Mouse (Mus musculus) cerebellum, adult 8-10 months (tissue): Measurements from ENCODE around the gene Vegfb.
A peak's percentile ranks its signal among the peaks of the same experiment; 100 is the strongest.

Source experiments
- DNase-seq: peaks from one replicate; pipeline ENCODE4 v3.0.0; 2022

The Vegfb gene

DNA sequence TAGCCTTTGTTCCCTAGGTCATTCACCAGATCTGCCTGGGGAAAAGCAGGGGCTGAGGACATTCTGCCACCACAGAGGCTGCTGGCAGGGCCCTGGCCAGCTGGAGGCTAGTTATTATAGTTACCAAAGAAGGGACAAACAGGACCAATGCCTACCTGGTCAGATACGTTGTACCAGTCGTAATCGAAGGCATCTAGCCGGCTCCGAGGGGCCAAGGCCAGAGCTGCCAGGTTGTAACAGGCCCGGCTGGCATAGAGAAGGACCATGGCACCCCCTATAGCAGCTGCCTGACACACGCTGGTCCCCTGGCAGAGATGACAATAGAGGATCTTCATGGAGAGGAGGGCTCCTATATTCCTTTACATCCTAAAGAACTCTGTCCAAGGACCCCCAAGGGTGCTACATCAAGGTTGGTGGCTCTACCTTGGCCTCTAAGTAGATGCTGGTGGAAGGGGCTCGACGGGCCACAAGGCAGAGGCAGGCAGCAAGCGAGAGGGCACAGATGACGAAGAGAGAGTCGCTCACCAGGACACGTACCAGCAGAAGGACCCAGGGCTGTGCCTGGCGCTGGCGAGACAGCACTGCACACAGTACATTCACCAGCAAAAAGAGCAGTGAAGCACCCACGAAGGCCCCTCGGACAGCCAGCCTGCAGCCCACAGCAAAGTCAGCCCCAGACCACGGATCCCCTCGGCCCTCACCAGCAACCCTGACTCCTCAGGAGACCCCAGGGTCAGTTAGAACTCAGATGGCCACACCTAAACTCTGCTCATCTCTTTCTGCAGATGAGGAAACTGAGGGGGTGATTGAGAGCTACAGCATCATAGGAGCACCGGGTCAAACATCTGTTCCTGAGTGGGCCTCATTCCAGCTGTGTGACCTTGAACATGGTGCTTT lies 48.1 kb downstream of the Vegfb start:
- peak; percentile 41 for DNase-seq

DNA sequence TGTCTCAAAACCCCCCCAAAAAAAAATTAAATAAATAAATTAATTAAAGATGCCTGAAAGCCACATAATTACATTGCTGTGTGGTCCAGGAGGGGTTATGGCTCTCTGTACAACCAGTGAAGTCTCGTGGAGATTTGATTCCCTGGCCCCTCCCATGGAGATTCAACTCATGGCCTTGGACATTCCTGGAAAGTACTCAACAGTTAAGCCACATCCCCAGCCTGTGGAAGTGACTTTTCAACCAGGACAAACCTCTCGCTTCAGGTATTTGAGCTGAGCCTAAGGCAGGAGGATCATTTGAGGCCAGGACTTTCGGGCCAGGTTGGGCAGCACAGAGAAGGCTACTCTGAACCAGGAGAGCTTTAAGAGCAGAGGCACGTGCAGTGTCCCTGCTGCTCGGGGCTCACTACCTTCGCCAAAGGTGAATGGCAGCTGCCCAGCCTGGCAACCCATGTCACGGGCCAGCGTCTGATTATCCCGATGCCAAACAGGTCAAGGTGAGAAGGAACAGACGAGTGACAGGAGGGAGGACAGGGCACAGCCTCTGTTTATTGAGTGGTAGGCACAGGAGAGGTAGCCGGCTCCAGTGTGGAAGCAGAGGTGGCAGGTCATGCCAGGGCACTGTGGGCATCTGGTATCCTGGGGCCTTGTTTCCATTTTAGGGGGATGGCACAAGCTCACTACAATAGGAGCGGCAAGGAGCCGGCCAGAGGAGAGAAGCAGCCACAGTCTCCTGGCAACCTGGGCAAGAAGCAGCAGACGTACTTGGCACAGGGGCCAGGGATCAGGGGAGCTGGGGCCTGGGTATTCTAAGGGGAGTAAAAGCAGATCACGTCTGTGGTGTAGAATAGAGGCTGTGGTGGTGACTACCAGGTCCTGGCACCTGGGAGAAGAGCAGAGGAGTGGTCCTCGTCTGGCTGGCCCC lies 49.6 kb downstream of the Vegfb start:
- peak; percentile 73 for DNase-seq

DNA sequence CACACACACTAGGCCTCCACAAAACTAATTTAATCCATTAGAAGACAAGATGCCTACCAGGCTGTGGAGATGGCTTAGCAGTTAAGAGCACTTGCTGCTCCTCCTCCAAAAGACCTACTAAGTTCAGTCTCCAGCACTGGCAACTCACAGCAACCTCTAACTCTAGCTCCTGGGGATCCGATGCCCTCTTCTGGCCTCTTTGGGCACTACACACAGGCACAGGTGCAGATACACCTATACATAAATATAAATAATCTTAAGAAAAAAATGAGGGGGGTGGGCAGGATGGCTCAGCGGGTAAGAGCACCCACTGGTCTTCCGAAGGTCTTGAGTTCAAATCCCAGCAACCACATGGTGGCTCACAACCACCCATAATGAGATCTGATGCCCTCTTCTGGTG lies 51.2 kb downstream of the Vegfb start:
- DNase-seq: no peak

DNA sequence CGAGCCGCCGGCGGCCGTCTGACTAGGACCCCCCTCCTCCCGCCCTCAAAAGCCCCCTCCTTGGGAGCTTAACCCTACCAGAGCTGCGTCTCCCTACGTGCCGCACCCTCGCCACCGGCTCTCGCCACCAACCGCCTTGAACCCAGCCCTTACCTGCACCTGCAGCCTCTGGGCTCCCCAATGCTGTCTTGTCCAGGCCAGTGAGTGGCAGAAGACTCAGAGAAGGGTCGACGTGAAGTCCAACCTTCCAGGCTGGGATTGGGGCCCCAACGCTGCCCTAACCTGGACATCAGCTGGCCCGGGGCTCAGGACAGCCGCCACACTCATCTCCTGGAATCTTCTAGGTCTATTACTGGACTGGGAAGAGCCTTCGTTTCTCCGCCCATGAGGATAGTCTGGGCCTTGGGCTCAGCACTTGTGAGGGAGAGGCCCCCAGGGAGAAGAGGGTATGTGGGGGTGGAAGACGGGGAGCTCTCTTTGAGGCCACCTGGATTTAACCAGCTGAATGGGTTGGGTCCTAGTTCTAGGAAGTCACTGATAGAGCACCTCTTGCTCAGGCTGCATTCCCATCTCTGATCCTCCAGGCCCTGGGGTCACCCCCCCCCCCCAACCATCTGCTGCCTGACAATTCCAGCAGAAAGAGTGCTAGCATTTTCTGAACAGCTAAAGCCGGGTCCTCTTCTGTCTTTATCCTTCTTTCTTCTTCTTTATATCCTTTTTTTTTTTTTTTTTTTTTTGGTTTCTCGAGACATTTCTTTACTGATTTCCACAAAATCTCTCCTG lies 53.1 kb downstream of the Vegfb start, which contains the start of gene Kcnk4:
TSS of gene Kcnk4 (minus strand) at position 321 of the 783 bp plus-strand sequence.
- no peak for DNase-seq

DNA sequence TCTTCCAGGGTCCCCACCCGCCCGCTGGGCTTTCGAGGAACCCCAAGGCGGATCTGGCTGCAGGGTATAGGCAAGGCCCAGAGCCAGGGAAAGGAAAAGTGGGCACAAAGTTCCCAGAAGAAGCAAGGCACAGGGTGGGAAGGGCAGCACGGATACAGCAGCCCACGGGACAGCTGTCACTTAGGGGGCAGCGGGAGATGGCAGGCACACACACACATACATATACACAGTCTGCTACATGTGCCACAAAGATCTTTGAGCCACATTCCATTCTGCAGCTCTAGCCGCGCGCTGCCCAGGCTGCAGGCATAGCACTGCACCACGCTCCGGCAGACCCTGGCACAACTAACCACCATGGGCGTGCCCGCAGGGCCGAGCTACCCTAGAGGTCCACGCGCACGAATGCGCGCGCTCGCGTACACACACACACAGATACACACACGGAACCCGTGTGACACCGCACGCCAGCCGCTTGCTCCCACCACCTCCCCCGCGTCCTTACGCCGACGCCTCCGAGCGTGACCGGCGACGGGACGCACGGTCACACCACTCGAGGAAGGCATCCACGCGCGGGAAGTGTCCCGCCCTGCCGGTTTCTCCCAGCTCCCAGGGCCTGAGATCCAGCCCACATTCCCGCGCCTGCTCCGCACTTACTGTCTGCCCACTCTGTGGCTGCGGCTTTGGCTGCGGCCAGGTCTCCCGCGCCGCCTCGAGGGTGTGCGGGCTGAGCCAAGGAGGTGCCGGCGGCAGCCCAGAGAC lies 53.8 kb downstream of the Vegfb start:
- peak; percentile 65 for DNase-seq

DNA sequence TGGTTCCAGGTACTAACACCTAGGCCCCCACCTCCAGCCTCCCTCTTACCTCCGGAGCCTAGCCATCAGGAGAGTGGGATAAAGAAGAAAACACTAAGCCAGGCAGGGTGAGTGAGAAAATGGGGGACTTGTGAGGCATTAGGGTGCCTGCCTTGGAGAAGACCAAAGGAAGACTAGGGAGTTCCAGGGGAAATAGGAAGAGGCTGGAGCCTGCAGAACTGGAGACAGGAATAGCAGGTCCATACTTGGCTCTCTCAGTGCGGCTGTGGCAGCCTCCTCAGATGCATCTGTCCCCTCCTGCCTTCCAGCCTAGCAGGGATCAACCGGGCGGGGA lies 54.4 kb downstream of the Vegfb start:
- no peak for DNase-seq
